Mouse (Mus musculus): Measurements from ENCODE around the gene Ttll11. TPM values are rescaled to one million over a fixed set of nuclear protein-coding genes. Genes with fewer than 3 reads are reported as not detected.

Ttll11 gene
- 10 to 100 TPM; 30.5 to 30.7 TPM for total RNA-seq (2021)

- DNase-seq (ENCODE audit: extremely low spot score in 1 of 2, low spot score in 1 of 2) = peak; percentile 83 to 92
These were observed at the start of gene Ttll11 for GRCm38 (mm10) chr2:35979644-35980021. TSS of gene Ttll11 (minus strand) at chr2:35979913.

GRCm38 (mm10) chr2:36023291-36023690, 43.6 kb upstream of the Ttll11 start:
- no peak for DNase-seq (ENCODE audit: extremely low spot score in 1 of 2, low spot score in 1 of 2)

DNA sequence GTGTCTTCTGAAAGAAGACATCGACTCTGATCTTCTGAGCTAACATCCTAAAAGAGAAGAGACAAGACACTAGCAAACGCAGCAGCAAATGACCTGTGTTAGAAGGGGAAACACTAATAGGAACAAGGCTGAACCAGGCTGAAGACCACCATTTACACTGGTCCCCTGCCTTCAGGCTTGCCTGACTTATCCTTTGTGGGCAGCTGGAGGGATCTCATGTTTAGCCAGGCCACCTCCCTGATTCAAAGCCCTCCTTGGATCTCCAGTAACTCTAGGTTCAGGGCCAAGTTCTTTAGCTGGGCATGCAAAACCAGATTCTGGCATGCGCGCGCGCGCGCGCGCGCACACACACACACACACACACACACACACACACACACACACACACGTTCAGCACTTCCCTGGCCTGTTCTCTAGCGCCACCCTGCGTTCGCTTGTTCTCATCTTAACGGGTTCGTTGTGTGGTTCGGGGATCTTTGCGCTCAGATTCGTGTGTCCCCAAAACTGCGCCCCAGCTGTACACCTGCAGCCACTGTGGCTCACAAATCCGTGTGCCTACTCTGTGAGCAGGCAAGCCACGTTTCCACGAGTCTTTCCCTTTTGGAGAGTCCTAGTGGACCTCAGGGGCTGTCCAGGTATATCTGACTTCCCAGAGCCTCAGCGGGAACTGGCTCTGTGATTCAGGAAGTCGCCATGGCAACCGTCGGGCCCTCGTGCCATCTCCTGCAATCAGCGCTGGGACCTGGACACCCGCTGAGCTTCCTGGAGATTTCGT, 41.9 kb upstream of the Ttll11 start:
- DNase-seq (ENCODE audit: extremely low spot score in 1 of 2, low spot score in 1 of 2) = peak; percentile 77 to 95

GRCm38 (mm10) chr2:36013010-36013409, 33.3 kb upstream of the Ttll11 start:
- DNase-seq (ENCODE audit: extremely low spot score in 1 of 2, low spot score in 1 of 2) = no peak

DNA sequence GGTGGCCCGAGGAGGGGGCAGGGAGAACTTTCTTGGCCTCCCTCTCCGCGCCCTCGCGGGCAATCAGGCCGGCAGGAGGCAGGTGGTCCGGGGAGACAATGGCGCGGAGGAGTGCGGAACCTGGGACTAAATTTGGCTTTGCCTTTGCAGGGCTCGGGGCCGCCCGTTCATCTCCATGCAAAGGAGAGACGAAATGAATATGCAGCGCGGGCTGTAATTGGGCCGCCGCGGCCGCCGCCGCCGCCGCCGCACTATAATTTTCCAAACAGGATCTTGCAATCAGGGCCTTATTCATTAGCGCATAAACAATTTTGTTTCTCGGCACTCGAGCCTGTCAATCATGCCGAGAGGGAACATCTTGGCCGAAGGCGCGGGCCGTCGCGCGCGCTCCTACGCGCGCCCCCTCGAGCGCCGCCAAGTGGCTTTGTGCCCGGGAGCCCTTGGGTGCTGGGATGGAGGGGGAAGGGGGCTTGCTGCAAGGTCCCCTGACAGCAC, 31.7 kb upstream of the Ttll11 start:
- DNase-seq (ENCODE audit: extremely low spot score in 1 of 2, low spot score in 1 of 2) = peak; percentile 28 to 38

- no peak for DNase-seq (ENCODE audit: extremely low spot score in 1 of 2, low spot score in 1 of 2)
These were observed 30.9 kb upstream of the Ttll11 start for GRCm38 (mm10) chr2:36010579-36010978.

GRCm38 (mm10) chr2:36009386-36009785, 29.7 kb upstream of the Ttll11 start:
- peak; percentile 56 to 74 for DNase-seq (ENCODE audit: extremely low spot score in 1 of 2, low spot score in 1 of 2)

- peak in 1 of 2 experiments; percentile 64 for DNase-seq (ENCODE audit: extremely low spot score in 1 of 2, low spot score in 1 of 2)
These were observed 28.4 kb upstream of the Ttll11 start for GRCm38 (mm10) chr2:36008071-36008470.

GRCm38 (mm10) chr2:36002188-36002587, 22.5 kb upstream of the Ttll11 start:
- no peak for DNase-seq (ENCODE audit: extremely low spot score in 1 of 2, low spot score in 1 of 2)

DNA sequence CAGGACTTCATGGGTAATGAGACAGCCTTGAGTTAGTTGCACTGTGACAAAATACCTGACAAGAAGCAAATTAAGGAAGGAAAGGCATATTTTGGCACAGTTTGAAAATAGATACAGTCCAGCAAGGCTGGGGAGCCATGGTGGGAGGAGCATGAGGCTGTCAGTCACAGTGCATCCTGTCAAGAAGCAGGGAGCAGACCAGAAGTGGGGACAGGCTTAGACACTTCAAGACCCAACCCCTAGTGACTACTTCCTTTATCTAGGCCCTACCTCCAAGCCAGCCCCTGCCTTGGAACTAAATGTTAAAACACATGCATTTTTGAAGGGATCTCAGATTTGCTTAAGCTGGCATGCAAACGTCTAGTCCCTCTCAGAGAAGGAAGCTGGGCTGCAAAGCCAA, 20.7 kb upstream of the Ttll11 start:
- DNase-seq (ENCODE audit: extremely low spot score in 1 of 2, low spot score in 1 of 2) = no peak

DNA sequence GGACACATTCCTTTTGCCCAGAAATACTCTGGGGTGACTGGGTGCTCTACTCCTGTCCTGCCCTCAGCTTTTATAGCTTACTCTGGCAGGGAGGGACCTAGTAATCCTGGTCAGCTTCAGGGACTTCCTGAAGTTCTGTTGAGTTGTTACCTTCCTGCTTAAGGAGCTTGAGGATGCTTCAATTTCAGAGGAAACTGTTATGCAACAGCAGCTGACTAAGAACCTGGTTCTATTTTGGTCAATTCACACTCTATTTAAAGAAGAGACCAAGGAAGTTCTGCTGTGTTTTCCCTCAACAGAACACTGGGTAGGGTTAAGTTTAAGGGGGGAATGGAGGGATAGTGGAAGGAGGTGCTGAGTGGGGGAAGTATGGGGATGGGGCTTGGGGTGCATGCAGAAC, 19.5 kb upstream of the Ttll11 start:
- no peak for DNase-seq (ENCODE audit: extremely low spot score in 1 of 2, low spot score in 1 of 2)

GRCm38 (mm10) chr2:35998416-35998815, 18.7 kb upstream of the Ttll11 start:
- no peak for DNase-seq (ENCODE audit: extremely low spot score in 1 of 2, low spot score in 1 of 2)

GRCm38 (mm10) chr2:35996753-35997152, 17.0 kb upstream of the Ttll11 start:
- DNase-seq (ENCODE audit: extremely low spot score in 1 of 2, low spot score in 1 of 2) = no peak

GRCm38 (mm10) chr2:35994303-35994702, 14.6 kb upstream of the Ttll11 start:
- no peak for DNase-seq (ENCODE audit: extremely low spot score in 1 of 2, low spot score in 1 of 2)

DNA sequence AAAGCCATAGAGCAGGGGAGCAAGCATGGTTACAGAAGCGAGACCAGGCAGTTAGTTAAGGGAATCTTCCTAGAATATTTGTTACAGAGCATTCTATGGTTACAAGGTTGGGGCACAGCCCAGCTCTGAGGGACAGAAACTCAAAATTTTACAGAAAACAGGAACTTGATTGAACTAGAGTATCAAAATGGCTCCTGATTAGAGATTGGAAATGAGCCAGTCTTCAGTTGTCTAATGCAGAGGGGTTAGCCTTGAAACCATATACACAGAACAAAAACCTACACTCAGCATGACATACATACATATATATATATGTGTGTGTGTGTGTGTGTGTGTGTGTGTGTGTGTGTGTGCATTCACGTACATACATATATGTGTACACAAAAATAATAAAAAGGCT, 13.8 kb upstream of the Ttll11 start:
- DNase-seq (ENCODE audit: extremely low spot score in 1 of 2, low spot score in 1 of 2) = no peak

DNA sequence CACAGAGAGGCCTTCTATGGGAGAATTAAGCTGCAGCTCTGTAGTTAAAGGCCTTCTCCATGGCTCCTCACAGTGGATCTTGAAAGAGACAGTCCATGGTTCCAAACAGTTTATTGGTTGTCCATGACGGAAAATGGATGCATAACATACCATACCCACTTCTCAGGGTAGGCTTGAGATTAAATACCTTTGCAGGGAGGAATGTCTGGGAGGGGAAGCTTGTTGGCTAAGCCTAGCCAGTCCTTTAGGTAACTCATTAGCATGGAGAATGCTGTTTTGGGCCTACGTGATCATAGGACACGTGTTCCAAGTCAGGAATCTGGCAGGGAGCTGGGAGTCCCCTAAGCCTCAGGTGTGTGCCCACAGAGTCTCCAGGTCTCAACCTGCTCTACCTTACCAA, 12.5 kb upstream of the Ttll11 start:
- DNase-seq (ENCODE audit: extremely low spot score in 1 of 2, low spot score in 1 of 2) = no peak

GRCm38 (mm10) chr2:35983869-35984268, 4.2 kb upstream of the Ttll11 start:
- peak in 1 of 2 experiments; percentile 80 for DNase-seq (ENCODE audit: extremely low spot score in 1 of 2, low spot score in 1 of 2)

GRCm38 (mm10) chr2:35981872-35982271, 2.2 kb upstream of the Ttll11 start:
- no peak for DNase-seq (ENCODE audit: extremely low spot score in 1 of 2, low spot score in 1 of 2)

DNA sequence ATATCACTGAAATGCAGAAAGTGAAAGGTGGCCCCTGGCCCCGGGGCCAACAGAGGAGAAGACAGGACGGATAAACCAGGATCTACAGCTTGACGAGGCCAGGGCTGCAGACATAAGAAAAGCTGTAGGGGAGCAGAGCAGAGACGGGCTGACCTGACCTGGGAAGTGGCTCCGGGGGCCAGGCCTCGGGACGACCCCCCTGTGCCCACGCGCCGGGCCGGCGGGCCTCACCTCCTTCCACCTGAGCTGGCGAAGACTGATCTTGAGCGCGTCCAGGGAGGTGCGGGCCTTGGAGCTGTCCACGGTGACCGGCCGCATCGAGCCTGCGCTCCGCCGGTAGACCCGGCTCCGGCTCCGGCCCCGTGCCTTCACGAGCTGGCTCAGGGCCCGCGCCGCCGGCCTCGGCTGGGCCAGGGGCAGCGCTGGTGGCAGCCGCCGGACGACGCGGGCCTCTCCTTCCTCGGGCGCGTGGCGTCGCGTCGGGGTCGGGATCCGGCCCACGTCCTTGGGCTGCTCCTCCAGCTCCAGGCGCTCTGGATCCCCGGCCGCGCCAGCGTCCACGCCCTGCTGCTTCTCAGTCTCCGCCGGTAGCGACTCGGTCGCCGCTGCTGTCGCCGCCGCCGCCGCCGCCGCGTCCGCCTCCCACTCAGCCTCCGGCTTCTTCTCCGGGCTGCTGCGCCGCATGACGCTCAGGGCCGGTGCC, 621 bp downstream of the Ttll11 start:
- peak; percentile 21 to 48 for DNase-seq (ENCODE audit: extremely low spot score in 1 of 2, low spot score in 1 of 2)

GRCm38 (mm10) chr2:35978276-35978933, 1.3 kb downstream of the Ttll11 start:
- DNase-seq (ENCODE audit: extremely low spot score in 1 of 2, low spot score in 1 of 2) = peak in 1 of 2 experiments; percentile 24

GRCm38 (mm10) chr2:35977749-35978148, 2.0 kb downstream of the Ttll11 start:
- DNase-seq (ENCODE audit: extremely low spot score in 1 of 2, low spot score in 1 of 2) = no peak

All from layer of hippocampus, postnatal 25 days (tissue).